Mouse (Mus musculus): Measurements from ENCODE around the gene Serpina3g.

- TF ChIP-seq CTCF (IDR thresholded peaks at IDR 0.05; ENCODE audit: extremely low read depth, insufficient read length, insufficient replicate concordance, low read depth, low read length) (no peak), POLR2A (IDR thresholded peaks at IDR 0.05; ENCODE audit: low read depth, low read length) (no peak)
Observed at GRCm38 (mm10) chr12:104243307-104243706, 7.3 kb downstream of the Serpina3g start.

Measured in small intestine, adult 2 months (tissue).